Mouse (Mus musculus) C2C12 (cell line): ENCODE results near the gene Plekhd1.

Experiments
- CEBPB ChIP-seq: IDR thresholded peaks from one replicate; pipeline ENCODE4 v1.6.1; 2011; ENCODE audit warnings: low read depth, mild to moderate bottlenecking, control low read depth, moderate library complexity
- CTCF ChIP-seq: IDR thresholded peaks from one replicate; pipeline ENCODE4 v1.5.1; 2011; ENCODE audit not compliant: control insufficient read depth, insufficient read depth, insufficient read length
- FOSL1 ChIP-seq: IDR thresholded peaks from one replicate; pipeline ENCODE4 v1.8.0; 2011; ENCODE audit warnings: mild to moderate bottlenecking, low read length; ENCODE audit not compliant: poor library complexity, insufficient read depth, severe bottlenecking
- MAX ChIP-seq: IDR thresholded peaks from one replicate; pipeline ENCODE4 v1.6.1; 2011; ENCODE audit warnings: mild to moderate bottlenecking, control low read depth
- MYOD1 ChIP-seq: IDR thresholded peaks from one replicate; pipeline ENCODE4 v1.6.1; 2011; ENCODE audit warnings: low read depth; ENCODE audit not compliant: control insufficient read depth, insufficient read length
- MYOG ChIP-seq: IDR thresholded peaks from one replicate; pipeline ENCODE4 v1.6.1; 2011; ENCODE audit not compliant: control insufficient read depth, insufficient read length; ENCODE audit errors: extremely low read depth
- USF1 ChIP-seq: IDR thresholded peaks from one replicate; pipeline ENCODE4 v1.6.1; 2011; ENCODE audit warnings: low read depth, mild to moderate bottlenecking, control low read depth, moderate library complexity

DNA sequence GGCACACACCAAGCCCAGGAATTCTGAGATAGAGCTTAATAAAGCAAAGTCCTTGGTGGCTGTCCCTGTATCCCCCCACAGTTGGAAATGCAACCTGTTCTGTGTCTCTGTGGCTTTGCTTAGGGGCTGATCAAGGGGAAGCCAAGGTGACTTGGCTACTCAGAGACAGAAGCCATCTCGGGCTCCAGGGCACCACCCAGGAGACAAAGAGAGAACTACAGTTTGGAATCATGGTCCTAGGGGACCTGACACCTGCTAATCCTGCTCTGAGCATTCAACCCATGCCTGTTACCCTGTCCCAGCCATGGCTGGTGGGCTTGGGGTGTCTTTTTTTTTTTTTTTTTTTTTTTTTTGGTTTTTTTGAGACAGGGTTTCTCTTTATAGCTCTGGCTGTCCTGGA lies 35.8 kb downstream of the Plekhd1 start:
- TF ChIP-seq MYOD1: no peak
- no peak for TF ChIP-seq CTCF
- TF ChIP-seq CEBPB: no peak
- TF ChIP-seq MAX: no peak
- no peak for TF ChIP-seq USF1
- TF ChIP-seq MYOG: no peak
- TF ChIP-seq FOSL1: no peak
